Mouse (Mus musculus) neural tube, embryonic 11.5 days (tissue): Measurements from ENCODE around the gene Zfand3. TPM values are rescaled to one million over a fixed set of nuclear protein-coding genes. Genes with fewer than 3 reads are reported as not detected.
A peak's percentile ranks its signal among the peaks of the same experiment; 100 is the strongest.

Source experiments
- ATAC-seq: fragments of 200-750 bp; cut with Nextera tagmentation; 2 replicates; pipeline ENCODE4 v1.8.0; 2017; ENCODE audit warnings: moderate number of reproducible peaks, mild to moderate bottlenecking, moderate TSS enrichment, moderate library complexity; ENCODE audit not compliant: insufficient read depth, low FRiP score, low TSS enrichment
- DNase-seq: peaks from one replicate; pipeline ENCODE4 v3.0.0-alpha.2; 2015; ENCODE audit warnings: low spot score
- H3K27ac ChIP-seq: fragments of 300-500 bp; sonication (generic); 2 replicates; pipeline ENCODE4 v1.5.1; 2014; ENCODE audit warnings: low read depth, mild to moderate bottlenecking, low read length
- H3K27me3 ChIP-seq: fragments of 300-500 bp; sonication (generic); 2 replicates; pipeline ENCODE4 v1.6.1; 2014; ENCODE audit warnings: mild to moderate bottlenecking, low read length, mixed read lengths; ENCODE audit not compliant: control insufficient read depth, insufficient read depth
- H3K36me3 ChIP-seq: fragments of 300-500 bp; sonication (generic); 2 replicates; pipeline ENCODE4 v1.6.1; 2014; ENCODE audit warnings: mild to moderate bottlenecking, low read length, moderate library complexity, mixed read lengths; ENCODE audit not compliant: control insufficient read depth, insufficient read depth
- H3K4me1 ChIP-seq: fragments of 300-500 bp; sonication (generic); 2 replicates; pipeline ENCODE4 v1.6.1; 2014; ENCODE audit warnings: low read length, mixed read lengths; ENCODE audit not compliant: control insufficient read depth, insufficient read depth
- H3K4me2 ChIP-seq: fragments of 300-500 bp; sonication (generic); 2 replicates; pipeline ENCODE4 v1.6.1; 2014; ENCODE audit warnings: low read depth, mild to moderate bottlenecking, moderate library complexity
- H3K4me3 ChIP-seq: fragments of 300-500 bp; sonication (generic); 2 replicates; pipeline ENCODE4 v1.5.1; 2014; ENCODE audit warnings: low read depth, low read length
- H3K9ac ChIP-seq: fragments of 300-500 bp; sonication (generic); 2 replicates; pipeline ENCODE4 v1.6.1; 2014; ENCODE audit warnings: mild to moderate bottlenecking, low read length
- H3K9me3 ChIP-seq: fragments of 300-500 bp; sonication (generic); 2 replicates; pipeline ENCODE4 v1.6.1; 2016; ENCODE audit warnings: low read length; ENCODE audit not compliant: control insufficient read depth
- WGBS: fragments of 180-500 bp; shearing (Covaris S2); extraction: QIAGEN DNeasy Blood & Tissue Kit; methylation state at CpG from one replicate; pipeline ENCODE4 v1.1.7; 2014; 5-methylcytosine and 5-hydroxymethylcytosine counted together
- polyA plus RNA-seq: library from polyadenylated mRNA; unstranded; fragments of >200 nt; fragmentation: Nextera tagmentation; extraction: Ambion mirVana; gene quantifications from 2 replicates; pipeline ENCODE4 v1.2.1, GENCODE M21; 2014

Gene Zfand3
- polyA plus RNA-seq, 1 experiment from 2014 or later = 67.0 TPM

- no peak overlapping the region for H3K4me3 ChIP-seq
- H3K36me3 ChIP-seq = no peaks in the 10 kb centered on the region
- H3K4me1 ChIP-seq = peaks cover 20% of the 10 kb centered on the region
- no peak overlapping the region for H3K27ac ChIP-seq
- no peaks in the 10 kb centered on the region for H3K9me3 ChIP-seq
- 67% methylated on average over 8 of the region's 8 CpGs for WGBS
- H3K4me2 ChIP-seq = no peak overlapping the region
- DNase-seq (peak; percentile 38), ATAC-seq (no peak)
- H3K9ac ChIP-seq = no peak overlapping the region
- H3K27me3 ChIP-seq = no peaks in the 10 kb centered on the region
Observed at GRCm38 (mm10) chr17:30255928-30256560, 251.5 kb downstream of the Zfand3 start.

DNA sequence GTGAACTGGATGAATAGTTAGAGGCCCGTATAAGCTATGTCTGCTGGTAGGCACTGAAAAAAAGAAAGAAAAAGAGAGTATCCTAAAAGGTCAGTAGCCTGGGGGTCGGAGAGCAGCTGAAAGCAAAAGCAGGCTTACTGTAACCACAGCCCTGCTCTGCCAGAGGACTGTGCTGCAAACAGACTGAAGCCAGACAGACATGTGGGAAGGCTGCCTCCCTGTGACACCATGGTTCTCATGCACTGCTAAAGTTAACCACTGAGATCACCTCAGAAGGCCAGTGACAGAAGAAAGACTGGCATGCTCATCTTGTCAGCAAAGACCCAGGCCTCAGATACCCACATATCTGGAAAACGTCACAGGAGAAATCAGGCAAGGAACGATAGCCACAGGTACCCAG lies 253.9 kb downstream of the Zfand3 start:
- Histone ChIP-seq H3K27ac (no peak overlapping the region), H3K4me2 (no peak overlapping the region), H3K27me3 (no peaks in the 10 kb centered on the region), H3K36me3 (no peaks in the 10 kb centered on the region), H3K4me3 (no peak overlapping the region), H3K9ac (no peak overlapping the region), H3K4me1 (peaks cover 20% of the 10 kb centered on the region), H3K9me3 (no peaks in the 10 kb centered on the region)
- no peak for ATAC-seq
- DNase-seq = no peak
- 74% methylated on average over 4 of the region's 4 CpGs for WGBS

DNA sequence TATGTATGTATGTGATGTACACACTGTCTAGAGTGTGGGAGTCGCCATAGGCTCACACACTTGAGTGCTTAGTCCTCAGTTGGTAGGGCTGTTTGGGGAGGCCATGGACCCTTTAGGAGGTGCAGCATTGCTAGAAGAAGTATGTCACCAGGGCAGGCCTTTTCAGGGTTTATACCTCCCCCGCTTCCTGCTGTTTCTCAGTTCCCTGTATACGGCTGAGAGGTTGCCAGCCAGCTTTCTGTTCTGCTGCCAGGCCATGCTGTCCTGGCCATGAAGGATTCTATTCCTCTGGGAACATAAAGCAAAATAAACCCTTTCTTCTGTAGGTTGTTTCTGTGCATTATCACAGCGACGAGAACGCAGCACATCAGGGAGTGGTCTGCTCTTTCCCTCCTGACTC lies 255.4 kb downstream of the Zfand3 start:
- WGBS = 76% methylated on average over 6 of the region's 6 CpGs
- H3K27ac ChIP-seq = no peak overlapping the region
- H3K4me2 ChIP-seq = no peak overlapping the region
- no peaks in the 10 kb centered on the region for H3K9me3 ChIP-seq
- H3K4me1 ChIP-seq = peaks cover 12% of the 10 kb centered on the region; the same call in 1 of the 2 replicates
- DNase-seq (no peak), ATAC-seq (no peak)
- no peak overlapping the region for H3K4me3 ChIP-seq
- H3K27me3 ChIP-seq = no peaks in the 10 kb centered on the region
- H3K9ac ChIP-seq = no peak overlapping the region
- no peaks in the 10 kb centered on the region for H3K36me3 ChIP-seq

Other genes with a start within 250 kb of the Zfand3 start
- 2.5 and 2.9 TPM in 2 replicates for gene Mdga1, start 34.6 kb upstream of the Zfand3 start, polyA plus RNA-seq